Mouse (Mus musculus) lung, adult 2 months (tissue): ENCODE measurements around the gene Crim1.

Experiments used
- CTCF ChIP-seq: fragments of 200-500 bp; IDR thresholded peaks from 2 replicates; pipeline ENCODE4 v1.5.1; 2011; ENCODE audit warnings: mild to moderate bottlenecking, low read length, control low read depth; ENCODE audit not compliant: insufficient read depth
- POLR2A ChIP-seq: fragments of 200-500 bp; IDR thresholded peaks from 2 replicates; pipeline ENCODE4 v1.6.1; 2011; ENCODE audit warnings: low read depth, mild to moderate bottlenecking, control low read depth, low read length, borderline replicate concordance; ENCODE audit errors: extremely low read depth

DNA sequence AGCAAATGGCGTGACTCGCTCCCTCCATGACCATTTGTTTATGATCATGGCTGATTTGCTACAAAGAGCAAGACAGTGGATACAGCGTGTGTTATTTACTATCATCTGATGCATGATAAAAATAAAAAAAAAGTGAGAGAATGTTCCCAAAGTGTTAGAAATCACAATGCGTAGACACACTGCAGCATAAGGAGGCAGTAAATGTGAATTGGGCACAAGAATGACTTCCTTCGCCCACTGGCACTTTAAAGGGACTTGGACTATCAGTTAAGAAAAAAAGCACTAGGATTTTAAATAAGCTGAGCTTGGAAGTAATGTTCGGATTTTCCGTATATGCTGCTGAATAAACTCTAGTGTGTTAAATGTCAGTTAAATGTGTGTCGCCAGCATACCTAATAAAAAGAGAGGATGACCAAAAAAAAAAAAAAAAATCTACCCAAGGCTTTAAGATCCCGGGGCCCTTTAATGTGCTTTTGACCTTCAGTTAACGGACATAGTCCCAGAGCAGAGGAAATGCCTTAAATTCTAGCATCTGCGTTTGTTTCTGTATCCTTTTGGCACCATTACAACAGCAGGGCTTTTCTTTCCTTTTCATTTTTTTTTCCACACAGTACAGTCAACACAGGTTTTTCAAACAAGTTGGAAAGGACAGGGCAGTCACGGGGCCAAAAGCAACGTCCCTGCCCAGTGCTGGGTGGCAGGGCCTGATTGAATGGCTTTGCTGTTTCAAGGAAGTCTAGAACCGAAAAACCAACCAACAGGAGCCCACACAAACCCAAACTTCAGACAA is 50.3 kb downstream of the Crim1 start:
- no peak for TF ChIP-seq POLR2A
- no peak for TF ChIP-seq CTCF
